Comparison of ENCODE assay signal across 24 mouse cellular contexts in genomic region chr7:115719791-115720190, GRCm38 (mm10).
"Had no signal": no experiment of that assay in that cellular context is flagged by ENCODE, and none has a peak within 500 bp of the region (broad histone marks: within the 10 kb centered on the region; RNA-seq: fewer than 3 reads in every experiment).

No protein-coding gene starts in this region.

- DNase-seq: forebrain, postnatal 0 days; gastrocnemius, postnatal 14 days; gastrocnemius, postnatal 36 days; heart, adult 11 months; heart, adult 2 months; heart, postnatal 14 days; heart, postnatal 36 days; layer of hippocampus, adult 9-11 months; layer of hippocampus, postnatal 36 days; left cerebral cortex, postnatal 4 days; lung, adult 18-20 months had no signal

- H3K4me1 ChIP-seq: limb, embryonic 15.5 days; liver, embryonic 12.5 days had no signal

- H3K9ac ChIP-seq: forebrain, embryonic 15.5 days; forebrain, postnatal 0 days; heart, embryonic 13.5 days; heart, embryonic 15.5 days; hindbrain, embryonic 13.5 days; hindbrain, embryonic 15.5 days; limb, embryonic 13.5 days; limb, embryonic 15.5 days; liver, embryonic 12.5 days; liver, embryonic 14.5 days had no signal

- H3K4me3 ChIP-seq: forebrain, embryonic 15.5 days; heart, adult 2 months; heart, embryonic 13.5 days; heart, embryonic 15.5 days; hindbrain, embryonic 13.5 days; hindbrain, embryonic 15.5 days; limb, embryonic 13.5 days; limb, embryonic 15.5 days; liver, embryonic 12.5 days had no signal

- H3K4me2 ChIP-seq: forebrain, embryonic 15.5 days; heart, embryonic 11.5 days; heart, embryonic 13.5 days; heart, embryonic 15.5 days; hindbrain, embryonic 13.5 days; hindbrain, embryonic 15.5 days; limb, embryonic 13.5 days; limb, embryonic 15.5 days; liver, embryonic 12.5 days had no signal

- H3K9me3 ChIP-seq: forebrain, embryonic 15.5 days; heart, embryonic 13.5 days; heart, embryonic 15.5 days; hindbrain, embryonic 13.5 days; hindbrain, embryonic 15.5 days; limb, embryonic 13.5 days; limb, embryonic 15.5 days; liver, embryonic 12.5 days had no signal

- H3K27me3 ChIP-seq: forebrain, embryonic 15.5 days; heart, embryonic 13.5 days; heart, embryonic 15.5 days; hindbrain, embryonic 13.5 days; hindbrain, embryonic 15.5 days; limb, embryonic 13.5 days; limb, embryonic 15.5 days; liver, embryonic 12.5 days had no signal

- ATAC-seq: forebrain, embryonic 15.5 days; forebrain, postnatal 0 days; hindbrain, postnatal 0 days; intestine, embryonic 16.5 days; liver, embryonic 12.5 days had no signal

- H3K27ac ChIP-seq: forebrain, embryonic 15.5 days; heart, adult 2 months; heart, embryonic 13.5 days; heart, embryonic 15.5 days; hindbrain, embryonic 13.5 days; hindbrain, embryonic 15.5 days; hindbrain, postnatal 0 days; kidney, postnatal 0 days; limb, embryonic 13.5 days; limb, embryonic 15.5 days; liver, embryonic 12.5 days; liver, embryonic 14.5 days had no signal

- H3K36me3 ChIP-seq: forebrain, embryonic 15.5 days; heart, embryonic 13.5 days; heart, embryonic 15.5 days; hindbrain, embryonic 13.5 days; hindbrain, embryonic 15.5 days; limb, embryonic 13.5 days; limb, embryonic 15.5 days; liver, embryonic 12.5 days had no signal
